Mouse (Mus musculus): ENCODE data around the gene Mllt3.

Gene Mllt3

DNA sequence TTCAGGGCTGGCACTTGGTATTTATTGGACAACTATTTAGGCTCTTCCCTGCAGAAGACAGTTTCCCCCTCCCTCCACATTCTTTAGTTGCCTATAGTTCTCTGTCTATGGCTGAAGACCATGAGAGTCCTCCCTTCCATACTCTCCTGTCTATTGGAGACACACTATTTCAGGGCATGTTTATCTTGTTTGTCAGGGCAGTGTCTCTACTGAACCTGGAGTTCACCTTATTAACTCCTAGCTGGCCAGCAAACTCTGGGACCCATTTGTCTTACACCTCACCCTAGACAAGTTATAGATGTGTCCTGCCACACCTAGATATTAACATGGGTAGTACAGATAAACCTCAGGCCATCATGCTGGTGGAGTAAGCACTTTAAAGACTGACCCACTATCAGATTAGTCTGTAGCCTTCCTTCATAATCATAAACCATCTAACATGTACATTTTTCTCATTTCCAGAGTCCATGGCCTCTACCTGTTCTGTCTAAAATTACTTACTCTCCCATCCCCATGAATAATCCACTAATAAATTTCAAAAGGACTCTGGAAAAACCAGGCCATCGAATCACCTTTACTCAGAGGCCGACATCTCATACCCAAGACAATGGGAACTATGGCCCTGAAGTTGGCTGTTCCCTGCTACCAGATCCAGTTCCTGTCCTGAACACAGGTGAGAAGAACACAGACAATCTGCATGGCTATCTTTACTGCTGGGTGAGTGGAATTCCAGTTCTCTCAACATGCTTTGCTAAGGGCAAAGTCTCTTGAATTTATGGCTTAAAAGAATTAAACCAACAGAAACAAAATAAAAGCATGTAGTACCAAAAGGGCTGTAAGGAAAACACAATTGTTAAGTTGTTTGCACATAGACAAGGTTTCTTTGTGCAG is 195.4 kb downstream of the Mllt3 start:
- TF ChIP-seq GATA4 (IDR thresholded peaks at IDR 0.05; ENCODE audit: insufficient replicate concordance, low read length), result no peak

DNA sequence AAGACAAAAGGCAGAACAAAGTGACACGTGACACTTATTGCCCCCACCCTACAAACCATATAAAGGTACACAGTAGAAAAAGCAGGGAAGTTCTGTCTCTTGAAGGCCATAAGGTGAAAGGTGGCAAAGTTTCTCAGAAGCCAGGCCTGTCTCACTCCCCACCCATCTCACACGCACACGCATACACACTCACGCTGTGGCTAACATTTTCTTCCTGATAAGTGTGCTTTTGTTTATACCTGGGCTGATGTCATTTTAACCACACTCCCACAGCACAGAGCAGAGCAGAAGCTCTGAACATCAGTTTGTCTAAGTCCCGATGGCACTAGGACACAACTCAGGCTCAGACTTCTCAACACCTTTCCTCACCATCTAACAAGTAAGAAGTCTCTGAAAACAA is 196.9 kb downstream of the Mllt3 start:
- no peak for TF ChIP-seq GATA4 (IDR thresholded peaks at IDR 0.05; ENCODE audit: insufficient replicate concordance, low read length)

DNA sequence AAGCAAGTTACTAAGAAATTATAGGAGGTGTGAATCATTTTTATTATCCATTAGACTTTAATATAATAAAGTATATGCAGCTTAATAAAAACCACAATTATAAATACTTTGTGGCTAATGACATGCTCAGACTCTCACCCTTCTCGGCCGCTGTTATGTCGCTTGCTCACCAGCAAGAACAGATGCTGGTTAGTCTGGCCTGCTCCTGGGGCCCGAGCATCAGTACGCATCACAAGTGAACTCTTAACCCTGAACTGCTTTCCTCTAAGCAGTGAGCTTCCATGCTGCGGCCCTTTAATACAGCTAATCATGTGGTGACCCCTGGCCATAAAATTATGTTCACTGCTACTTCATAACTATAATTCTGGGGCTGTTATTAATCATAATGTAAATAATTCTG is 198.0 kb downstream of the Mllt3 start:
- TF ChIP-seq GATA4 (IDR thresholded peaks at IDR 0.05; ENCODE audit: insufficient replicate concordance, low read length), result no peak

DNA sequence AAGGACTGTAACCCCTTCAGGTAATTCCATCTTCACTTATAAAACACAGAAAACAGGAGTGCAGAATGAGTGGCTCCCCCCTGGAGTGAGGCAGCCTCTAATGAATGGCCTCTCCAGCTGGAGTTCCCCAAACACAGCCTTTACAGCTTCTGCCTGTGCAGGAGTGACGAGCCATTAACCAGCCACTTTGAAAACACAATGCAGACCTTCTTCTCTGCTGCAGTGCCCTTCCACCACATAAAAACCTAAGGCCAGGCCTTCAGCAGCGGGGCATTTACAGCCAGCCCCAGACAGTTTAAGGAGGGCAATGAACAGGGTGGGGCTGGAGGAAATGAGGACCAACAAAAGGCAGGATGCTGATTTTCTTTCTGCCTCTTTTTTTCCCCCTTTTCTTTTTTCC is 198.9 kb downstream of the Mllt3 start:
- no peak for TF ChIP-seq GATA4 (IDR thresholded peaks at IDR 0.05; ENCODE audit: insufficient replicate concordance, low read length)

DNA sequence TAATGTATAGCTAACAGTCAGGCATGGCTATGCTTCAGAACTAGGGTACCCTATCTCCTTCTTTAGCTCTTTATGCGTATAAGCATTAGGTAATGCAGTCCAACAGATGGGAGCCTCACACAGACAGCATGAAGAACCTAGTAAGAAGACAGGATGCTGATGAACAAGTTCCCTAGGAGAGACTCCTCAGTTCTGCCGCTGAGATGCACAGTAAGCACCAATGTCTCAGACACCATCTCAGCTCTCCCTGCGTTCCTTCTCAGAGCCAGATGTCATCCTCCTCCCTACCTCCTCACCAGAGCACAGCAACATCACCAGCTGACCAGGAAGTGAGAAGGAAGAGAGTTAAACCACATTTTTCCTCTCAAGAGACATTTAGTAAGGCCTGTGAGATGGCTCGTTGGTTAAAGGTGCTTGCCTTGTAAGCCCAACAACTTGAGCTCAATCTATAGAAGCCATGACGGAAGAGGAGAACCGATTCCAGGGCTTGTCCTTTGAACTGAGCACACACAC is 202.3 kb downstream of the Mllt3 start:
- no peak for TF ChIP-seq GATA4 (IDR thresholded peaks at IDR 0.05; ENCODE audit: insufficient replicate concordance, low read length)

DNA sequence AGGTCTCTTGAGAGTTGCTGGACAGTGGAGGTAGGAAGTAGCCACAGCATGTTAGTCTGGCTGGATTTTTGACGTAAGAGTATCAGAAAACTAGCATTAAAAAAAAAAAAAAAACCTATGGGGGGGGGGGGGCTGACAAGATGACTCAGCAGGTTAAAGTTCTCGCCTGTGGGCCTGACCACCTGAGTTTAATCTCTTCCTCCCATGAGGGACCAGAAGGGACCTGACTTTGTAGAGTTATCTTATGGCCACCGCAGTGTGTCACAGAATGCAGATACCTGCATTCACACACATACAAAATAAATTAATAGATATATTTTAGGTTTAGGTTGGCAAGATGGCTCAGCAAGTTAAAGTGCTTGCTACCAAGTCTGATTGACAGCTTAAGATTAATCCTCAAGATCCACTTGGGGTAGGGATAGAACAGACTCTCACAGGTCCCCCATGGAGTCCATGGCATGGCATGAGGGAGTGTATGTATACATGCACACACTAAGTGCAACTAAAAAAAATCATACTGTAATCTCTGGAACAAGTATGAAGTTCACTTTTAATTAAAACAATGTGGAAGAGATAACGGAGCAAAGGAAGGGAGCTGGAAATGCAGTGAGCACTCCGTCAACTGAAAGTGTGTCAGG is 203.6 kb downstream of the Mllt3 start:
- TF ChIP-seq GATA4 (IDR thresholded peaks at IDR 0.05; ENCODE audit: insufficient replicate concordance, low read length), result no peak

DNA sequence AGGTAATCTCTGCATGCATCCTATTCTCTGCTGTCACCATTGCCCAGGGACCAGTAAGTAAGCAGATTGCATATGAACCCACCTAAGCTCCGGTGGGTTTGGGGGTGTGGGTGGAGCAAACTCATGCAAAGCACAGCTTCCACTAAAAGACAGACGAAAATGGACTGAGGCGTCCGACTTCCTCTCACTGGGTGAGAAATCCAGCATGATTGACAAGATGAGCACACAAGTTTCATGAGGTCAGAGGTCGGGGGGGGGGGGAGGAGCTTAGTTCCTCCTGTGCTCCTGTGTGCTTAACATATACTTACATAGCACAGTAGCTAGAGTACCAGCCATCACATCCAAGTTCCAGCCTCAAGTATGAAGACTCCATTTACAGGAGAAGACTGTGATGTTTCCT is 206.8 kb downstream of the Mllt3 start:
- no peak for TF ChIP-seq GATA4 (IDR thresholded peaks at IDR 0.05; ENCODE audit: insufficient replicate concordance, low read length)

DNA sequence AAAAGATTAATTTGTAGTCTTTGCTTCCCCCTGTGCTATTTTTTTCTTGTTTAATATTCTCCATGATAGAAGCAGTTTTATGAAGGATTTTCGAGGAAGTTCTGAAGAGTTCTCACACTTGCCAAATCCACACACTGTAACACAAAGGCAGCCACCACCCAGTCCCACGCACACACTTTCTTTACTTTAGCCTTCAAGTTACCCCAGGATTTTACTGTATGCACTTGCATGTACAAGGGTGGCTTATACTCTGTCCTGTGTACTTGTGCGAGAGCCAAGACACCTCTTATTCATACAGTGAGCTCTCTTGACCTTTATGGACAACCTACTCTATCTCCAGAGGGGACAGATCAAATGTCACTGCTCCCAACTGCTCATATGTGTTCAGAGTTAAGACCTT is 209.5 kb downstream of the Mllt3 start:
- no peak for TF ChIP-seq GATA4 (IDR thresholded peaks at IDR 0.05; ENCODE audit: insufficient replicate concordance, low read length)

DNA sequence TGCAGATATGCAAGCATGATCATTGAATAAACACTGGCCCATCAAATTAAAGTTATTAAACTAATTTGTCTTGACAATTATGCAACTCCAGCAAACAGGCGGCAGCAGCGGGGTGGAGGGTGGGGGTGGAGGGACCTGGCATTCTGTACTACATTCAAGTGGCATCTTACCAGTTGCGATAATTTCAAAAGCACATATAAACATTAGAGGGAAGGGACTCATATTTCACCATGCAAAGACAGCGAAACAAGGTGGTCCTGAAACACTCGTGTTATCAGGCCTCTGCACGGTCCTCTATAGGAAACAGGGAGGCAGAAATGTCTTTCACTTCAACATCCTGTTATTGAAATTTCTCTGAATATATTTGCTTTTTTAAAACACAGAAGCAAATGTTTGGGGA is 210.0 kb downstream of the Mllt3 start:
- TF ChIP-seq GATA4 (IDR thresholded peaks at IDR 0.05; ENCODE audit: insufficient replicate concordance, low read length), result no peak

DNA sequence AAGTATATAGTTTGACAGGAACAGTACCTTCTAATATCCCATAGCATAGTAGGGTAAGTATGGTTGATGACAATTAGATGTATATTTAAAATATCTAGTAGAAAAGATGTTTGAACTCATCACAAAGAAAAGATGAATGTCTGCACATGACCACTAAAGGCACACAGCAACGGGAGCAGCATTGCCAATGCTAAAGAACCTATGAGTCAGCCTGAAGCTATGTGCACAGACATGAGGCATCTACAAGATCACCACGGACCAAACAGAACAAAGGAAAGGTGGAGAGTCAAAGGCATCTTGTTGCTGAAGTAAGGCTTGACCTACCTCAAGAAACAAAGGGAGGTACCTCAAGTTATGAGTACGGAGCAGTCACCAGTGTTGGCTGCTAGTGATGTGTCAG is 212.3 kb downstream of the Mllt3 start:
- no peak for TF ChIP-seq GATA4 (IDR thresholded peaks at IDR 0.05; ENCODE audit: insufficient replicate concordance, low read length)

DNA sequence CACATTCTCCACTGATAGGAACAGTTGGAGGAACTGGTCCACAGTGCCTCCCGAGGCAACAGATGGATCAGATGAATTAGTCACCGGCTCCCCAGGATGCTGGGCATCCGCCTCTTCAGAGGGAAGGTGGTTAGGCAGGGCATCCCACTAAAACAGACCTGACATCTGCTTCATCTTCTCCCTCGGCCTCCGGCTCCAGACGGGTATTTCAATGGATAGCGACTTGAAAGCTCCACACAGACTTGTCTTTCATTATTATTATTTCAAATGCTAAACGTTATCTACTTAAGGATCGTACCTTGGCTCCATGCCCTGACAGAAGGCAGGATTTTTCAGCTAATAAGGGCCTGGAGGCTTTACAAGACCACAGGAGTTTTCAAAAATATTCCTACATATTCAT is 214.0 kb downstream of the Mllt3 start:
- TF ChIP-seq GATA4 (IDR thresholded peaks at IDR 0.05; ENCODE audit: insufficient replicate concordance, low read length), result no peak

DNA sequence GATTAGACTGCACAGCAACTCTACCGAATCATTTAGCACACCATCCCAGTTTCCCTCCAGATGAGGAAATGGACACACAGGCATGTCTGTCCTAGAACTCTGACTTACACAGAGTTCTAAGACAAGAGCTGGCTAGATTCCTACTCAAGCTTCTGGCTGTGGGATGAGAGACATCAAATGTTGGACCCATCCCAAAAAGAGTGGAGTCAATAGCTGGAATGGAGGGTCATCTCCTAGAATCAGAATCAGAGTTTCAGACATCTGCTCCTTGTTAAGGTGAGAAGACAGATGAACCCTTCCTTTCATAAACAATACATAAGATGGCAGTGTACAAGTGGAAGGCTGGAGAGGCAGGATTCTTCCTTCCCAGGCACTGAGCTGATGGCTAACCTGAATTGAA is 214.9 kb downstream of the Mllt3 start:
- TF ChIP-seq GATA4 (IDR thresholded peaks at IDR 0.05; ENCODE audit: insufficient replicate concordance, low read length), result no peak

DNA sequence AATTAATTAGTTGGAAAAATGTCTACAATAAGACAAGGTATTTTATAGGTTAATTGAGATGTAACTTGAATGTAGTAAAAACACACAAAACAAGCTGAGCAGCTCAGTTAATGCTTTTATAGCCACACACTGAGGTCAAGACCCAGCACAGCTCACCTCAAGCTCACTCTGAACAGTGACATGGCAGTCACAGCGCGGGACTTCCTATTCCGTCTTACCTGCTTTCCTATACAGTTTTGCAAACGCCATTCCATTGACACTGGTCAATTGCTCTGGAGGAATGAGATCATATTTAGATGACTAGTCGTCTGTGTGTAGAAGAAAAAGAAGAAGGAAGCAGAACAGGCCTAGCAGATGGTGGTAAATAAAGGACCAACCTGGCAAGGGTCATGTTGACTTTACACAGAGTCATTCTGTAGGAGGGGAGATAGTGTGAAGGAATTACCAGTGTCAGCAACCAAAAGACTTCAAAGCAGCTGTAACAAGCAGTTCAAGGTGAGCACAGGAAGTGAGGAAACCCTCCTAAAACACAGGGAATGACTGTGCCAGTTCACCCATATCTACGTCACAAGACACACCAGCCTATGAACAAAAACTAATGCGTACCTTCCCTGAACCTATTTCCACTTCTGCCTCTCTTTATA is 217.6 kb downstream of the Mllt3 start:
- no peak for TF ChIP-seq GATA4 (IDR thresholded peaks at IDR 0.05; ENCODE audit: insufficient replicate concordance, low read length)

DNA sequence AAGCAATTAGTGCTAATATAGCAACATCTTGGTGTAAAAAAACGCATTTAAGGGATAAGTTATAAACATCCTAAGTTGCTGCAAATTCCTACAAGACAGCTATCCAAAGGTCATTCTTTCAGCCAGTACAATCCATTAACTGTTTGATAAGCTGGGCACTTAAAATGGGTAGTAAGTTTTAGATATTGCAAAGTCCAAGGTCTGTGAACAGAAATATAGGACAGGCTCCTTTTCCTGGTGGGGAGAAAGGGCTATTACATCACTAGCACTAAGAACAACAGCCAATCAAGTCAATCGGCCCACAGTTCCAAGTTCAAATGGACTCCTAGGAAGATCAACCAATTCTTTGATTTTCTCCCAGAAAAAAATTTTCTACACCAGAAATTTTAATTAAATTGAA is 221.3 kb downstream of the Mllt3 start:
- TF ChIP-seq GATA4 (IDR thresholded peaks at IDR 0.05; ENCODE audit: insufficient replicate concordance, low read length), result no peak

DNA sequence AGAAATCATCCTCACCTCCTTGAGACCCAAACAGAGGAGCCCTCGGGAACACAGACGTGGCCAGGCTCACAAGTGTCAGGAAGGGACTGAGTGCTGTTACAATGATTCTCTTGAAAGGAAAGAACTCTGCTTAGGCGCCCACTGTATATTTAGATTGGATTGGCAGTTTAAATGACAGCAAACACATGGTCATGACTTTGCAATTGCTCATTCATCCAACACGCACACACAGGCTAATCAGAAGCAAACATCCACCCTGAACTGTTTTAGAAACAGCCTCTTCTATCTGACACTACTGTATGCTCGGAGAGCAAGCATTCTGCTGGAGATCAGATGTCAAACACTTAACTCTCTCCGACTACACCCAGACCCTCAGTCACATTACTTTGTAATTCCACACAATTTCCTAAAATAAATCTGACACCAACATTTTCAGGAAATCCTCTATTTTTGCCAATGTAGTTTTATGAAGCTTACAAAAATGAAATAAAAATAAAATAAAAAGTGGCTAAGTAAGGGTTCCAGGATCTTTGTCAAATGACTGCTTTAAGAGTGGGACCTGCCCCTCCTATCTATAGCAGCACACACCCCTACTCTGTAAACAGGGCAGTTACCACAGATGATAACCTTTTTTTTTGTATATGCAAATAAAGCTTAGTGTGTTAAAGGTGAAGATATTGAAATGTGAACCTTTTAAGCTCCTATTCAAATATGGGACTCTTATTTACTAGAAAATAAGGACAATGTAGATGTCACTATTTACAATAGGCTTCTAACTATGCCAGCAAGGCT is 226.8 kb downstream of the Mllt3 start:
- TF ChIP-seq GATA4 (IDR thresholded peaks at IDR 0.05; ENCODE audit: insufficient replicate concordance, low read length), result no peak

Data from liver, adult (tissue).